Mouse (Mus musculus) adrenal gland, postnatal 10 days (tissue): ENCODE measurements around the gene Nfic. TPM values are rescaled to one million over a fixed set of nuclear protein-coding genes. Genes with fewer than 3 reads are reported as not detected.
"Not testable (repeated sequence)": the region's sequence is repeated elsewhere in the genome, so short reads cannot be mapped to it uniquely, and the experiment has no call there.

Experiments
- DNase-seq: peaks from one replicate; pipeline ENCODE4 v3.0.0; 2021; ENCODE audit warnings: mixed read lengths
- total RNA-seq, 2 experiments: library from RNA; stranded (reverse); gene quantifications; 2 replicates each; pipeline ENCODE4 v1.2.3; 2021

The Nfic gene
- total RNA-seq, 2 experiments from 2014 or later: 99.9 to 129 TPM

DNA sequence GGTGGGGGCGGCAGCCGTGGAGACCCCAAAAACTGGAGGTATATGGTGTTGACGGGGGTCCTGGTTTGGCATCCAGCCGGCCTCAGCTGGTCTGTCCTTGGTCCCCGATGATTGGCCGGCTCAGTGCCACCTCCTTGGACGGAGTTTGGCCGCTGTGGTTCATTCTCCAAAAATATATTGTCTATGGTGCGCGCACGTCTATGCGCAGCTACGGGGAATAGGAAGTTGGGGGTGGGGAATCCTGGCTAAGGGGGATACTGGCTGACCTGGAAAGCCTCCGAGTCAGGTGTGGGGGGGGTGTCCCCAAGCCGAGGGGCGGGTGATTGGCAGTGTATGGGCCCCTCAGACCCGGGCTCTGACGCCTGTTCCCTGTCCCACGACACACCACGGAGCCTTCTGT, 5.0 kb upstream of the Nfic start:
- DNase-seq: no peak

DNA sequence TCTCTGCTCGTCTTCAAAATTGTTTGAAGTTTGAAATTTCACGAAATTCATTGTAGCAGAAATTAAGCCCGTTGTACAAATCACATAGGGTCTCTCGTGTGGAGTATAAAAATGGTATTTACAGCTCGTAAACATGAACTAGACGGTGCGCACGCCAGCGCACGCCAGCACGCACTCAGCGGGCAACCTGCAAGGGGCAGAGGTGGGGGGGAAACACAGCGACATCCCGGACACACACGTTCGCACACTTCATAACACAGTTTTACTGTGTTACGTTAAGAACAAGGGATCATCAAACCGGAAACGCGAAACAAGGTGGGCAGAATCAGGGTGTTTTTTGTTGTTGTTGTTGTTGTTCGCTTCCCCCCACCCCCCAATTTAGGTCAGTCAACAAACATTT, 4.0 kb upstream of the Nfic start:
- no peak for DNase-seq

DNA sequence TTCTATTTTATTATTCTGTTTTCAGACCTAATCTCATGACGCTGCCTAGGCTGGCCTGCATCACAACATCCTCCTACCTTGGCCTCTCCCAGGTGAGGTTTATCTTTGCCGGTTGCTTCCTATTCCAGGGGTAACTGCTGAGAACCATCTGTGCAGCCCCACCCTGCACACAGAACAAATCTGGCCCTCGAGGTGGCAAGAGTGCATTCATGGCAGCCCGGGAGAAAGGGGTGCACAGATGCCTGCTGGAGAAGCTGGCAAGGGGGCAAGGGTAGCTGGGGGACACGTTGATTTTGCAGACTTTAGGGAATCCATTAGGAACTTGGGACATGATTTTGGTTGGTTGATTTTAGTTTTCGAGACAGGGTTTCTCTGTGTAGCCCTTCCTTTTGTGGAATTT, 2.8 kb upstream of the Nfic start:
- no peak for DNase-seq

DNA sequence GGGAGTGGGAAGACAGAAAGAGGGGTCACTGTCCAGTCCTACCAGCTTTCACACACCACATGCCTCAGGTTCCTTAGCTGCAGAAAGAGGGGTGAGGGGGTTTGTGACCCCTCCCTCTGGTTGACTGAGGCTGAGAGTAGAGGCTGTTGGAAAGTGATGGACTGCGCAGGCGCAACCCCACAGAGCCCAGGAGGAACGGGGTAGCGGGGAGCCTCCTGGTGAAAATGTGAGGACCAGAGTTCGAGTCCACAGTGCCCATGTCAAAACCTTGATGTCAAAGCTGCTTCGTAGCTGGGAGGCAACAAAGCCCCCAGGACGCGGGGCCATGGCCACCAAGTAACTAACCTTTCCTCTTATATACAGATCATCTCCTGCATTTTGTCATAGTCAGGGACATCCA, 2.2 kb upstream of the Nfic start:
- no peak for DNase-seq

DNA sequence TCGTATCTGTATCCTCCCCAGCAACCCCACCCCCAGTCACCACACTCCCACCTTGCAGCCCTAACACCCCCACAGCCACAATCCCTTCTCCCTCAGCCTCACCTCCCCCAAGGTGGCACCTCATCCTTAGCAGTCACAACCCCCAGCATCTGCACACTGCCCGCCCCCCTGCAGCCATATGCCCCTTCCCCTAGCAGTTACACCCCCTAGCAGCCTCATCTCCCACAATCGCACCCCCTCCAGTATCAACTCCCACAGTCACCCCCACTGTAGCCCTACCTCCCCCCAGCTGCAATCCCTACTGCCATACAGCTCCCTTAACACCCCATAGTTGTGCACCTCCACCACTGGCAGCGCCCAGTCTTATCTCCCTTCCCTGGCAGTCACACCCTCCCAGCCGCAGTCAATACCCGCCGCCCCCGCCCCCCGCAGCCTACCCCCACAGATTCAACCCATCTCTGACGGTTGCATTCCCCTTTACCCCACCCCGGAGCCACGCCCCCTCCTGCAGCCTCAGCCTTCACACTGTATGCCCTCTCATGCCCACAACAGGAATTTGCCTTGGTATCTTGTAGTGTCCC, 1.6 kb upstream of the Nfic start:
- DNase-seq: no peak

DNA sequence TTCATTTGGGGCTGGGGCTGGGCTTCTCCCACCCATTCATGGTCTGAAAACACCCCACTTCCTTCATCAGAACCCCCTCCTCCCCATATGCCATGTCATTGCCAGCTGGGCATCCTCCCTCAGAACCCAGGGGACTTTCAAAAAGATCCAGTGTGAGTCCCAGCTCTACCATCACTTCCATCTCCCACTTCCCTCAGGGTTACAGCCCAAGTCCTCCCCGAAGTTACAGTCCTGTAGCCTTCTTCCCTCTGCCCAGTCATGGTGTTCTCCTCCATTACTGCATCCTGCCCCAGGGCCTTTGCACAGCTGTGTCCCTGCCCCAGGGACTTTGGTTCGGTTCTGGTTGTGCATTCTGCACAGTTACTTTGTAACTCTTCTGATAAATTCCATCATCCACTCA, 1.3 kb downstream of the Nfic start:
- DNase-seq: no peak

DNA sequence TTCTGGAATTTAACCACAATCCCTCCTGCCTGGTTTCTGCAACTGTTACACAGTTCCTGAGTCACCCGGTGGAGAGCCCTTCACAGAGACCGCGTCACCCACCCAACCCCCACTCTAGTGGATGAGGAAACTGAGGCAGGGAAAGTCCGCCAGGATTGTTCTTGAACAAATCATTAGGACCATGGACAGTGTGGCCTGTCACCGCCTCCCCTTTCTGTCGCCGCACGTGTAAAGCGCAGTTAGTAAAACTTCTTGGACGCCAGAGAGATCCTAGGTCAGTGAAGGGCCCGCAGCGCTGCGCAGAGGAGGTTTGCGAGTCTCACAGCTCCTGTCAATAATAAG, 2.5 kb downstream of the Nfic start:
- no peak for DNase-seq

DNA sequence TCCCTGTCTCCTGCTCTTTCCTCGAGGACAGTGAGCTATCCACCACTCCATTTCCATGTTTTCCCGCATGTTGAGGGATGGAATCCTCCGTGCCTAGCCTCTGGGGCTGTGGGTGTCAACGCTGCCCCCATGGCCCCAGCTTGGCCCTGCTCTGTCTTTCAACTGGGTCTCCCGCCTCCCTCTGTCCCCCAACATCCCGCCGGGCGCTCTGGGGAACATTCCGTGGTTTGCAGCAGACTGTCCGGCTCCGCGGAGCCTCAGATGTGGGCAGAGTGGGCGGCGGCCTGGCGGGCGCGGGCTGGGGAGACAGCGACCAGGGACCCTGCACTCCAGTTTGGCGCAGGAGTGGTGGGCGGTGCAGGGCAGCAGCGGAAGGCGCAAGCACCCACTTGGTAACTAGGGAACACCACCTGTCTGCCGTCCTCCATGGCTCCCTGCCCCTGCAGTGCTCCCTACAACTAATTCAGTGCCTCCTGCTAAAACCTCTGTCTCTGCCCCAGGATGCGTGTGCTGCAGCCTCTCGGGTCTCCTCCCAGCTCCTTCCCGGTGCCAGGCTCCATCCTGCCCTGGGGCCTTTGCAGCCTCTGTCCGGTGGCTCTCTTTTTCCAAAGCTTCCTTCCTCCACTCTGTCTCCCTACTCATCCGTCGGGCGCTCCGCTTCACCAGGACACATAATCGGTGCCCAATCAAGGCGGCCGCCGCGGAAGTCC, 3.0 kb downstream of the Nfic start:
- DNase-seq: no peak

DNA sequence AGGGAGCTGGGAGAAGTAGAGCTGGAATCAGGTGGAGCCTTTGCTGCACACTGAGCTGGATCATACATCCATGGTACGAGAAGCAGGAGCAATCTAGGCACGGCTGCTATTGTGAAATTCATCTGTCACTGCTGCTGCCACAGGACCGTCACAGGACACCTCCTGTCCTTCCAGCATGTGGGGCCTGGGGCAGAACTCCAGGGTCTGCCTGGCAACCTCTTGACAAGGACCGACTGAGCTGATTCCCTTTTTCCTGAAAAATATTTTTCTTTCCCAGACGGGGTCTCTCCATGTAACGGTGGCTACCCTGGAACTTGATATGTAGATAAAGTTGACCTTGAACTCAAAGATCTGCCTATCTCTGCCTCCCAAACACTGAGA, 4.1 kb downstream of the Nfic start:
- DNase-seq: no peak

DNA sequence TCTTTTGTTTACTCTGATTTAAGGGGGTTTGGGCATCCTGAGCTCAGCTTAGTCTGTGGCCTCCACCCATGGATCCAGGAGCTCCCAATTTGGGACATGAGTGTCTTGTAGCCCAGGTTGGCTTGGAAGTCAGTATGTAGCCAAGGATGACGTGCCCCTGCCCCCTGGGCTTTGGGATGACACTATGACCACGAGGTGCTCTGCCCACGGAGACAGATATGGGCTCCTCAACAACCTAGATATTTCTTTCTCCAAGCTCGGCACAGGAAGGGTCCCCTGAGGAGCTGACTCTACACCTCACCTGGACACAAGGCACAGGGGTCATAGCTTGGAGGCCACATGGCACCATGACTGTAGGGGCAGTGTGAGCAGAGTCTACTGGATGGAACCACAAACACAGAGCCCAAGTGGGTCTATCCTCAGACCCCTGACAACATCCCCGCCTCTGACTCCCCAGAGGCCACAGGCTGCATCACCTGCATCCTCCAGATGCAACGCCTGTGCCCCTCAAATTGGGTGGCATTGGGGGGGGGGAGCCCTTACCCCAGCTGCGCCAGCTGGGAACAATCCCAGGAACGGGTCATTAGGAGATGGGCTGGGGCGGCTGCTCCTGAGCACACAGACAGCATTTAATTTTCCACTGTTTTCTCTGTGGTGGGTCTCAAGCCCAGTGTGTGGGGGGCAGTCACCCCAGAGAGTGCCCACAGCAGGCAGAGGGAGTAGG, 4.6 kb downstream of the Nfic start:
- no peak for DNase-seq

DNA sequence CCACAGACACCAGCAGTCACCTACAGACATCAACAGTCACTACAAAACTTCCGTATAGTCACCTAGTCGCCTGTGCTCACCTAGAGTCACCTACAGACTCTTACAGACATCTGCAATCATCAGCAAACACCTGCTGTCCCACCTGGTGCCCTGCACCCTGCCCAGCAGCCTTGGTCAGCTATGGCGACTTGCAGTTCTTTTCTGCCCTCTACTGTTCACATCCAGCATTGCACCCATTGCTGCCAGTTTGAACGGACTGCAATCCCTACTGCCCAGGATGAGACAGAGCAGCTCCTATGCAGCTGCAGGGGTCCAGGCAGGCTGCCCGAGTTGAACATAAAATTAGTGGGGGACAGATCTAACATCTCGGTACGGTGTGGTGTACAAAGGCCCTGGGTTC, 5.3 kb downstream of the Nfic start:
- peak; percentile 90 for DNase-seq

DNA sequence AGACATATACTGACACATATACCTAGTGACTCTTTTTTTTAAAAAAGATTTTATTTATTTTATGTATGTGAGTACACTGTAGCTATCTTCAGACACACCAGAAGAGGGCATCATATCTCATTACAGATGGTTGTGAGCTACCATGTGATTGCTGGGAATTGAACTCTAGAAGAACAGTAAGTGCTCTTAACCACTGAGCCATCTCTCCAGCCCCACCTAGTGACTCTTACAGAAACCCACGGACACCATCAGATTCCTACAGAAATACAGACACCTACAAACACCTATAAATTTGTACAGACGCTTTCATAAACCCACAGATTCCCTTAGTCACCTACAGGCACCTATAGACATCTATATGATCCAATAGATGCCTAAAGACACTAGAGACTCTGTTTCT, 9.9 kb downstream of the Nfic start:
- DNase-seq: not testable (repeated sequence)

DNA sequence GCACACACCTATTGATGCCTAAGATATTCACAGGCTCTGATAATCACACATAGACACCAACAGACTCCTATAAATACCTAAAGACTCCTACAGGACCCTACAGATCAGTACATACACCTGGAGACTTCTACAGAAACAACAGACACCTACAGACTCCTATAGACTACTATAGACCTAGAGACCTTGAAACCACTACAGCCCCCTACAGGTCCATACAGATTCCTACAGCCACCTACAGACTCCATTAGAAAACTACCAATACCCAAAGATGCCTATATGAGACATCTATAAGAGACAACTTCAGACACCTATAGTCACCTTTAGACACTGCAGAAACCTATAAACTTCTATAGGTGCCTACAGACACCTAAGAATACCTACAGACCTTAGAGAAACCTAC, 14.4 kb downstream of the Nfic start:
- DNase-seq: no peak

DNA sequence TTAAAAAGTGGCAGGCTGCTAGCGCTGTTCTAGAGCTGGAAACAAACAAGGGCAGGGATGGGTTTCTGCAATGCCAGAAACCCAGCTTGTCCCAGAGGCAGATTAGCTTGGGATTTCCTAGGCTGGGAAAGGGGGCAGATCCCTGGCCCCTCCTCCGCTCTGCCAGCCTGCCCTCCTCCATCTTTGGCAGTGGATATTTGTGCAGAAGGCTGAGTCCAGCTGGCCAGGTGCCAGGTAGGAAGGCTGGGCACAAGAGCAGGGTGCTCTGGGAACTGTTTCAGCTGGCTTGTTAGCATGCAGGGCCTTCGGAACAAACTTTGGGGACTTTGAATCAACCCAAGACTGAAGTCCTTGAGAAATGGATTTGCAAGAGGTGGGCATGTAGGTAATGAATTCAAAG, 20.0 kb downstream of the Nfic start:
- DNase-seq: peak; percentile 90

DNA sequence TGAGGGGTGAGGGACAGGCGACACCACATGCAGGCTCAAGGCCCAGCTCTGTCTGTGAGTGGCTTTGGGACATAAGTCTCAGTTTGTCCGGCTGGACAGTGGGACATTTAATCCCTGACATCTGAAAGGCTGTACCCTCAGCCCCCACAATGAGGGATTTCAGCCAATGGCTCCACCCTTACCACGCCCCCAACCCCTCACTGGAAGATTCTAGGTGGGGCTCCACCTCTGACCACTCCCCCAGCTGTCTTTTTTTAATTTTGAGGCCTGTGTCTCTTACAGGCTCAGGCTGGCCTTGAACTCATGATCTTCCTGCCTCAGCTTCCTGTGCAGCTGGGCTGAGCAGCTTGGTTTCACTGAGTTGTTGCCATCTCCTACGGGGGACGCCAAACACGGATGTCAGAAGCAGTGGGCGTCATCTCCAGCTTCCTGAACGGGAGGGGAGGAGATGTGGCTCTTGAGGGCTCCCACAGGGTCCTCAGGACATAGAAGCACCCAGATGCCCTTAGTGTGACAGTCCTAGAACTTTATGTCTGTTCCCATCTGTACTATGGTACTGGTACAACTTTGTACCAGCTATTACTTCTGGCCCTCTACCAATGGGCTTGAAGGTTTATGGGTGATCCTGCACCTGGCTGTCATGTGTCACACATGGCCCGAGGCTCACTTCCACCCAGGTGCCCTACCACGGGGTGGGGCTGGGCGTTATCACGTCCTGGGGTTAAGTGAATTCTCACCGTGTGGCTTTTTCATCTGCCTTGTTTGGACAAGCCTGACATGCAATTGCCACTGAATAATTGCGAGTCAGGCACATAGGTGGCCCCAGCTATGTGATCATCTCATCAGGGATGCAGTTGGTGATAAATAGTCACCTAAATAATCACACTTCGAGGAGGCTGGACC, 20.8 kb downstream of the Nfic start:
- DNase-seq: peak; percentile 21

DNA sequence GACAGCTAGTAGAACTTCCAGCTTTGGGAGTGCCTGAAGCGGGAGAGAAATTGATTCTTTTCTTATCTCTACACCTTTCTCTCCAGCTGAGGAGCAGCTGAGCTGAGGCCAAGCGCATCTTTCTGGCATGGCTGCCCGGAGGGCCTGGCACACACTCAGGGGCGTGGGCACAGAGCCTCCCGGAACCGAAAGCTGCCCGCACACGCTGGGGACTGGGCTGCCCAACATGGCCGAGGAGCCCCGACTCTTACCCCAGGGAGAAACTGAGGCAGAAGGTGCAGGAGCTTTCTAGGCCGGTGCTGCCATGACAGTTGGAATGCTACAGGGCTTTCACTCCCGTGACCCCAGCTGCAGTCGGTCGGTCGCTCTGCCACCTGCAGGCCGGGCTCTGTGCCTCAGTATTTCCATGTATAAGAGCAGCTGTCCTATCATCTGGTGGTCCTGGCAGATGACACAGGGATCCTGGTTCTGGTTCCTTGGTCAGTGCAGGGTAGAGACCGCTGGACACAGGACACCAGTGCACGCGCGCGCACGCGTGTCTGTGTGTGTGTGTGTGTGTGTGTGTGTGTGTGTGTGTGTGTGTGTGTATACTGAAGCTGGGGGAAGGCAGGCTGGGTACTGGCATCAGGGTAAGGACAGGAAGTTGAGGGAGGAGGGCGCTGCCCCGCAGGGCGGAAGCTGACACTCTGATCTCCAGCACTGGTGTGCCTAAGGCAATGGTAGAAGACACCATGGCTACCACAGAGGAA, 21.7 kb downstream of the Nfic start:
- DNase-seq: peak; percentile 38

DNA sequence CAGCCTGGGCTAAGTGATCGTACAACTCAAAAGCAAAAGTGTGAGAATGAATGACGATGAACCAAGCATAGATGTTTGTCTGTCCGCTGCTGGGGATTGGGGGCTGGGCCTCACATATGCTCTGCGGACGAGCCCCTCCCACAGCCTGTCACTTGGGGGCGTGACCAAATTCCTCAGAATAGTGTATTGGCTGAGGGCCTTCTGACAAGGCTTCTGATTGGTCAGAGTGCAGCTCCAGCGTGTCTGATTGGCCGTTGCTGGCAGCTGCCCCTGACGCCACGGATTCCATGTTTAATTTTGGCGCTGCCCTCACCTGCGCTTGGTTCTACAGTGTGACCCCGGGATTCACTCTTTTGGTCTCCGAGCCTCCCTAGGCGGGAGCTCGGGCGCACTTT, 22.6 kb downstream of the Nfic start:
- DNase-seq: peak; percentile 93

DNA sequence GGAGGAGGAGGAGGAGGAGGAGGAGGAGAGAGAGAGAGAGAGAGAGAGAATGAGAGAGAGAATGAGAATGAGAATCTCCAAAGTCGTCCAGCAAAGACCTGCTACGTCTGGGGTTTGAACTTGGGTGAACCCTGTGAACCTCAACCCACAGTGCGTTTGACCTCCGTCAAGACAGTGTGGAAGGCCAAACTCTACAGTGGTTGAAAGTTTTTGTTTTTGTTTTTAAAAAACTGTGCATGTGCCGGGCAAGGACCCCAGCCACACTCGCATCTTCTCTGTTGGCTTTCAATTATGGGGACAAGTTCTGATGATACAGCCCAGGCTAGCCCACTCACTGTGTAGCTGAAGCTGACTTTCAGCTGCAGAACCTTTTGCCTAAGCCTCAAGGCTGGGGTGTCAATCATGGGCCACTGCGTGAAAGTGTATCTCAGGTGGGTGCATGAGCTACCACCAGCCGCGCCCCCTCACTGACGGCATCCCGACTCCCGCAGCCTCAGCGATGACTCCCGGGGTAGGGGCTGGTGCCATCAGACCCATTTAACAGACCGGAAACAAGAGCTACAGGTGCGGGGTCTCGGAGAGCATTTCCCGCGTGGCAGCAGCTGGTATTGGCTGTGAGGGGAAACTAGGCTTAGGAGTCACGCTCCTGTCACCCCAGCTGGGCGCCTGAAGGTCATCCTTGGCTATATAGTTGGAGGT, 23.1 kb downstream of the Nfic start:
- DNase-seq: no peak

DNA sequence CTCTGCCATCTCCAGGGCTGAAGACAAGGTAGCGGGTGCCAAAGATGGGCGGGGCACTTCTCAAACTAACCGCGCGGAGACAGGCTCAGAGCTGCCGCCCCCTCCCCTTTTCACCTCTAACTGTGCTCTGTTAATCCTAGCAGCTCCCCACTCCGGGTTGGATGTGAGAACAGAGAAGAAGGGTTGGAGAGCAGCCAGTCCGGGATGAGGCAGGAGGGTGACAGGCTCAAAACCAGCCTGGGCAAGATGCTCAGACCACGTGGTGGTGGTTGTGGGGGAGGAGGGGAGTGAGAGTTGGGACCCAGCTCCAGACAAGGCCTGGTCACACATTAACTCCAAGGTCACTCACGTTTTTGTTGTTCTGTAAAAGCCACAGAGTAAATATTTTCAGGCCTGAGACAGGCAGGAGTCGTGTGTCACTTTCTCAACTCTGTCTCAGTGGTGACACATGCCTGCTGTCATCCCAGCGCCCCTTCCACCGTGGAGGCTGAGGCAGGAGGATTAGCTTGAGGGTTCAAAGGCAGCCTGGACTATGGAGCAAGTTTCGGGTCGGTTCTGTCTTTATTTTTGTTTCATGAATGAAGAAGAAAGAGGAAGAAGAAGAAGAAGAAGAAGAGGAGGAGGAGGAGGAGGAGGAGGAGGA, 23.8 kb downstream of the Nfic start:
- DNase-seq: peak; percentile 42

DNA sequence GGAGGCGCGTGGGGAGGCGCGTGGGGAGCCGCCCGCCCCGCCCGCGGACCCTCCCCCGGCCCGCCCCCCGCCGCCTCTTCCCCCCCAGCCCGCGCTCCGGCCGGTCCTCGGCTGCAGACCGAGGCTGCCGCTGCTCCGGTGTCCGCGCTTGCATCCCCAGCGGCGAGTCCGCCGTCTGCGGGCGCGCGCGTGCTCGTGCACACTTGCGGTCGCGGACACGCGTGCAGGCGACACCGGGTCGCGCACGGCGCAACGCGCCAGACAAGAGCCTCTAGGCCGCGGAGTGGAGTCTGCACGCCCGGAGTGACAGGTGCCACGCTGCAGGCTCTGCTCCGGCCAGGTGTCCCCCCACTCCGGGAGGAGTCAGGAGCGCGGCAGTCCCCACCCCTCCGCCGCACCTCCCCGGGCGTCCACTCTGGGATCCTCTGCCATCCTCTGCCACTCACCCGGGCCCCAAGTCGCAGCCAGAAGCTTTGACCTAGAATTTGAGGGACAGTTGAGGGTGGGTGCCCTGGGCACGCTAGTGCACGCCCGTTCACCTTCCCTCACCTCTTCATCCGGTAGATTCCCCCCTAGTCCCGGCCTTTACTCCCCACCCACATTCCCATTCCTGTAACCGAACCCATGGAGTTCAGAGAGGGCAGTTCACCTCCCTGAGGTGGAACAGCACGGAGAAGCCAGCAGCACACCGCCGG, 24.5 kb downstream of the Nfic start:
- DNase-seq: peak; percentile 70
